Mouse (Mus musculus) hindbrain, embryonic 10.5 days (tissue): ENCODE results near the gene Nupr1. TPM values are rescaled to one million over a fixed set of nuclear protein-coding genes. Genes with fewer than 3 reads are reported as not detected.

Experiments
- DNase-seq: peaks from one replicate; pipeline ENCODE4 v3.0.0-alpha.2; 2017; ENCODE audit warnings: low spot score
- H3K27ac ChIP-seq: fragments of 300-500 bp; sonication (generic); 2 replicates; pipeline ENCODE4 v1.5.1; 2016; ENCODE audit warnings: mild to moderate bottlenecking, moderate library complexity
- H3K27me3 ChIP-seq: fragments of 300-500 bp; sonication (generic); 2 replicates; pipeline ENCODE4 v1.6.1; 2016; ENCODE audit warnings: mild to moderate bottlenecking; ENCODE audit not compliant: poor library complexity, insufficient read depth, severe bottlenecking
- H3K36me3 ChIP-seq: fragments of 300-500 bp; sonication (generic); 2 replicates; pipeline ENCODE4 v1.6.1; 2016; ENCODE audit warnings: mild to moderate bottlenecking, moderate library complexity
- H3K4me1 ChIP-seq: fragments of 300-500 bp; sonication (generic); replicated peaks from 2 replicates; pipeline ENCODE4 v1.6.1; 2016; ENCODE audit warnings: mild to moderate bottlenecking
- H3K4me3 ChIP-seq: fragments of 300-500 bp; sonication (generic); 2 replicates; pipeline ENCODE4 v1.5.1; 2016; ENCODE audit warnings: mild to moderate bottlenecking, moderate library complexity
- H3K9me3 ChIP-seq: fragments of 300-500 bp; sonication (generic); 2 replicates; pipeline ENCODE4 v1.6.1; 2016; ENCODE audit warnings: mild to moderate bottlenecking, moderate library complexity
- WGBS: fragments of 180-500 bp; shearing (Covaris S2); methylation state at CpG from one replicate; pipeline ENCODE4 v1.1.7; 2016; 5-methylcytosine and 5-hydroxymethylcytosine counted together
- polyA plus RNA-seq: library from polyadenylated mRNA; unstranded; fragments of >200 nt; fragmentation: Nextera tagmentation; extraction: Ambion mirVana; gene quantifications from 2 replicates; pipeline ENCODE4 v1.2.1, GENCODE M21; 2016

Gene Nupr1
- polyA plus RNA-seq, 1 experiment from 2014 or later, result 2.7 TPM

DNA sequence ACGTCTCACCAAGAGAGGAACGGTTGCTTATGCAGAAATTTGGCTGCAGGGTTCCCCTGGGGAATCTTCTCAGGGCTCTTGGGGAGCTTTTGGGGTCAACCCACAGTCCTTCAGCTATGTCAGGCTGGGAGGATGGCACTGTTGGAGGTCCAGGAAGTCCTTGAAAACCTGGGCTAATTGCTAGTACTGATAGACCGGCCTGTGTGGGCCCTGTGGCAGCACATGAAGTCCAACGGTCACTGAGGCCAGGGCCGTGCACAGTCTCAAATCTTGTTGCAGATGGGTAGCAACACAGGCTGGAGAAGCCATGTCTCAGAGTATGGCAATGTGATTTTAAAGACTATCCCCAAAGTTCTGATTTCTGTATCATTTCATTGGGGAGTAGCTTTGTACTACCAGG, 22.9 kb downstream of the Nupr1 start:
- Histone ChIP-seq H3K4me3 (no peak overlapping the region), H3K36me3 (no peaks in the 10 kb centered on the region), H3K27me3 (no peaks in the 10 kb centered on the region), H3K27ac (no peak overlapping the region), H3K4me1 (no peaks in the 10 kb centered on the region), H3K9me3 (no peaks in the 10 kb centered on the region)
- no peak for DNase-seq
- WGBS, result 84% methylated on average over 5 of the region's 5 CpGs

DNA sequence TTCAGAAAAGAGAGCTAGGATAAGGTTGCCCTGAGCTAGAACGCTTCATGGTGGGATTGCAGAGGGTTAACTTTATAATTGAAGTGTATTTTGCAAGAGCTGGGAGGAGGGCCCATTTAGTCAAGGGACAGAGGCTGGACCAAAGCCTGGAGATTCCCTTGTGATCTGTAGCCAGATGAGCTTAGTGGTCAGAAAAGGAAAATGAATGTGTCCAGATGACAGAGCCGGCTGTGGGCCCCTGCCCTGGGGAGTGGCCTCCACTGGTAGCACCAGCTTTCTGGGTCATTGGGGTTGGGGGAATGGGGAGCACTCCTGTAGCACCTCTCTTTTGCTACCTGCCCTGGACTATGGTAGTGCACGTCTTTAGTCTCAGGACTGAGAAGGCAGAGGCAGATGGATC, 23.6 kb downstream of the Nupr1 start:
- Histone ChIP-seq H3K36me3 (no peaks in the 10 kb centered on the region), H3K4me3 (no peak overlapping the region), H3K9me3 (no peaks in the 10 kb centered on the region), H3K27ac (no peak overlapping the region), H3K4me1 (no peaks in the 10 kb centered on the region), H3K27me3 (no peaks in the 10 kb centered on the region)
- DNase-seq, result no peak
- WGBS, result 84% methylated on average over 3 of the region's 3 CpGs

DNA sequence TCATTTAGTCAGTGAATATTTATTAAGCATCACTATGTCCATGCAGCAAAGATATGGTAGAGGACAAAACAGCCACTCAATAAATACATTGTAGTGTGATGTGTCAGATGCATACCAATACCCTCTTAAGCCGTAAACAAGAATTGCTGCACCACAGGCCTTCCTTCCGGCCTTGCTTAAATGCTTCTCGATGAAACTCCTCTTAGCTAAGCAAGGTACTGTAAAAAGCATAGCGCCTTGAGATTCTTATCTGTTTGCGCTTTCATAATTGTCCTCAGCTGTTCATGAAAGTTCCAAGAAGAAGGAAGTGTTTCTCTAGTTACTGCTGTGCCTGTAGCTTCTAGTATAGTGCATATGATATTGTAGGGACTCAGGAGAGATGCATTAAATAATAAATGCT, 24.1 kb downstream of the Nupr1 start:
- H3K36me3 ChIP-seq, result no peaks in the 10 kb centered on the region
- H3K4me3 ChIP-seq, result no peak overlapping the region
- peaks cover 2% of the 10 kb centered on the region for H3K4me1 ChIP-seq
- WGBS, result 92% methylated on average over 5 of the region's 5 CpGs
- H3K9me3 ChIP-seq, result no peaks in the 10 kb centered on the region
- no peak for DNase-seq
- no peak overlapping the region for H3K27ac ChIP-seq
- H3K27me3 ChIP-seq, result no peaks in the 10 kb centered on the region

DNA sequence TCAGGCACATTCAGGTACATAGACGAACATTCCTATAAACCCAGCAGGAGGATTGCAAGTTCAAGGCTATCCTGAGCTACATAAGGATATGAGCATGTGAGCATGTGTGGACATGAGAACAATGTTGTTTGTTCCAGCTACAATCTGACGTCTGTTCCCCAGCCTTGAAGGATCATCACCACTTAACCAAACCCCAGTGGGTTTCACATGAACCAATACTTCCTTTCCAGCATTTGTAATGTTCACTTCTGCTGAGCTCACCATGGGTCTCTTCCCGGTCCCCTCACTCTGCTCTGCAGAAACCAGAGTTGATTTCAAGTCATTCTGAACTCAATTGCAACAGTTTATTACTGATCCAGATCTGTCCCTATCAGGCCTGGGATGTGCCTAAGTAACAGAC, 28.0 kb downstream of the Nupr1 start:
- WGBS, result 87% methylated on average over 3 of the region's 3 CpGs

DNA sequence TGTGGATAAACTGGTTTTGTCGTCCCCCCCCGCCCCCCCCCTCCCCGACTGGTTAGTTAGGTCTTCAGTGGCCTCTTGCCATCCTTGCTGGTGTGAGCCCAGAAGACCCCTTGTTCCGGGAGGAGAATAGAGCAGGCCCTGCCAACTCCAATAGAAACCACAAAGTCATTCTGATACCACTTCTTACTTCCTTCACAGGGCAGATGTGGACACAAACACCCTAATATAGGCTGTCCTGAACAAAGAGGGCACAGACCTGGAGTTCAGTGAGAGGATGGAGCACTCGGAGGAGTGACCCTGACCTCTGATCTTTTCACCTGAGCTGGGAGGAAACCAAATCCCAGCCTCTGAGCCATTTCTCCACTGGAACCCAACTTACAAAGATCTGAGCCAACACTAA, 28.8 kb downstream of the Nupr1 start:
- Histone ChIP-seq H3K27me3 (no peaks in the 10 kb centered on the region), H3K4me3 (no peak overlapping the region), H3K9me3 (no peaks in the 10 kb centered on the region), H3K27ac (no peak overlapping the region), H3K4me1 (peaks cover 9% of the 10 kb centered on the region), H3K36me3 (no peaks in the 10 kb centered on the region)
- WGBS, result 31% methylated on average over 5 of the region's 5 CpGs
- DNase-seq, result no peak

More for the DNA sequence above, 28.0 kb downstream of the Nupr1 start:
- no peak for DNase-seq
- Histone ChIP-seq H3K27ac (no peak overlapping the region), H3K4me3 (no peak overlapping the region), H3K4me1 (peaks cover 9% of the 10 kb centered on the region), H3K36me3 (no peaks in the 10 kb centered on the region), H3K27me3 (no peaks in the 10 kb centered on the region), H3K9me3 (no peaks in the 10 kb centered on the region)

DNA sequence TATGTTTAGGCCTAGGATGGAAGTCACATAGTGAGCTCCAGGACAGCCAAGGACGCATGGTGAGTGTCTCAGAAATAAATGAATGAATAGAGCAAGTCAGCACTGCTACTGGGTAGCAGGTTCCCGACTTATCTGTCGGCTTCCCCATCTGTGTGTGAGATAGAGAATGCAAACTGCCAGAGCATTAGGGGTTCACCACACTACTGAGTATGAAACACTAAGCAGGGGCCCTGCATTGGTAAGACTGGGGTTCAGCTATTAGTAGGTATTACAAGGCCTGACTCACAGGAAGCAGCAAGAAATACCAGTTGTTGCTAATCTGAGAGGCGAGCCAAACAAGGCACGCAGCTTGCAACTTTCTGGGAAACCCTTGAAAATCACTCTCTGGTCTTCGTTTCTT, 31.7 kb downstream of the Nupr1 start:
- 83% methylated on average over 6 of the region's 6 CpGs for WGBS
- no peaks in the 10 kb centered on the region for H3K9me3 ChIP-seq
- no peak for DNase-seq
- H3K27ac ChIP-seq, result no peak overlapping the region
- H3K36me3 ChIP-seq, result no peaks in the 10 kb centered on the region
- peaks cover 9% of the 10 kb centered on the region for H3K4me1 ChIP-seq
- H3K27me3 ChIP-seq, result no peaks in the 10 kb centered on the region
- no peak overlapping the region for H3K4me3 ChIP-seq

DNA sequence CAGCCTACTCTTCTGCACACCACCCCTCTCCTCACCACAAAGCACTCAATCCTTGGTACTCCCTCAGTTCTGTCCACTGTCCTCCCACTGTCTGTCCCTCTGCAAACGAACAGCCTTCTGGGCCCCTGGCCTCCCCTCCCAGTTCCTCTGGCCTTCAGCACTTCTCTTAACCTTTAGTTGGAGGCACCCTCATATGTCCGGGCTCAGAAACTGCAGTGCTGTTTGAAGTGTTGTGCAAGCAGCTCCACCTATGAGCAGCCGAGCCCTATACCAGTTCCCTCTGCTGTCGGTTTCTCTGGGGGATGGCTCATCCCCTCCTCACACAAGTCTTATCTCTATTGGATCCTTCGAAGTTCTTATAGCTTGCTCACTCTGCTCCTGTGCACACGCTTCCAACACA, 34.2 kb downstream of the Nupr1 start:
- H3K4me1 ChIP-seq, result peaks cover 5% of the 10 kb centered on the region; the same call in 1 of the 2 replicates
- no peaks in the 10 kb centered on the region for H3K9me3 ChIP-seq
- no peak overlapping the region for H3K4me3 ChIP-seq
- peaks cover 3% of the 10 kb centered on the region; the same call in 1 of the 2 replicates for H3K27me3 ChIP-seq
- 69% methylated on average over 6 of the region's 6 CpGs for WGBS
- no peak for DNase-seq
- H3K27ac ChIP-seq, result no peak overlapping the region
- no peaks in the 10 kb centered on the region for H3K36me3 ChIP-seq

DNA sequence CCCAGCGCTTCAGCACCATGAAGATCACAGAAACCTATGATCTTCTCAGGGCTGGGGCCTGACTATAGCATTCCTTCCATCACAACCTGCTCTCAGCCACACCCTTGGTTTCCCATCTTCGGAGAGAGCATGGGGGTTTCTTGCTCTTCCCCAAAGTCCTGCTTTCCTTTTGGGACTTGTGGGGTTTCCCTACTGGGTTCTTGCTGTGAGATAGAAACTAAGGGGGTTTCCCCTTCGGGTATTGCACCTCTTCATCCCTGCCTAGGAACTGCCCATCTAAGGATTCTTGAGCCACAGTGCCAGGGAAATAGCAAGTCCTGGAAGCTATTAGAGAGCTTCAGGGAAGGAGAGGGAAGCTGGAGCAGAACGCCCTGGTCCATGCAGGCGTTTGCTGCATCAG, 34.8 kb downstream of the Nupr1 start:
- 85% methylated on average over 5 of the region's 5 CpGs for WGBS

DNA sequence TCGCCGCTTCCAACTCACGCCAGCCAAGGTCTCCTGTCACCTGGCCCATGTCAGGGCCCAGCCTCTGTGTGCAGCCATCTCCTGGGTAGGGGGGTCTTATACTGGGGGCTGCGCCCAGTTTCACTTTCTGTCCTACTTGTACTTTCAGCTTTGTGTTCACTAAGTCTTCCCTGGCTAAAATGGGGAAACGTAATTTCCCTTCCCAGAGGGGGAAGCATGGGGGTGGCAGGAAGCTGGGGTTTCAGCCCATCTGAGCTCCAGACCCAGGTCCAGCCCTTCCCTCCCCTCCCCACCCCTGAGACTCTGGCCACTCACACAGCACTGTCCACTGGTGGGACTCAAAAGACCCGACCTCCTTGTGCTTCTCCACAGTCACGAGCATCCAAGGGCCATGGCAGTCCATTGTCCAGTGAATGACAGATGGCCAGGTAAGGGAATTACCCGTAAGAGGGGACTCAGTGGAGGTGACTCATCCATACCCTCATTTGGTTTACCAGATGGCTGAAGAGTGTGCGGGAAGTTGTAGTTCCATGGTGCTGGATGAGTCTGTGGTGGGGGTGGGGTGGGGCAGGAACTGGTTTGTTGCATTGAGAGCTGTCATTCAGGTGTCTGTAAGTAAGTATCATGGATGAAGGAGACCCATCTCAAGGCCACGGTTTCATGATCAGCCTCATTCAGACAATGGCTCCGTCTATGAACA, 35.6 kb downstream of the Nupr1 start, which contains the start of gene Il27:
Il27 (minus strand) TSS at position 80 of the 700 bp plus-strand sequence.
- 79% methylated on average over 11 of the region's 11 CpGs for WGBS
- no peak within 1 kb of the TSS for H3K27ac ChIP-seq
- peaks cover 3% of the 10 kb centered on the region; the same call in 1 of the 2 replicates for H3K27me3 ChIP-seq
- H3K4me3 ChIP-seq, result no peak within 1 kb of the TSS
- H3K36me3 ChIP-seq, result no peaks in the 10 kb centered on the region
- no peaks in the 10 kb centered on the region for H3K9me3 ChIP-seq
- no peaks in the 10 kb centered on the region for H3K4me1 ChIP-seq
- DNase-seq, result no peak

More for the DNA sequence above, 34.8 kb downstream of the Nupr1 start:
- no peaks in the 10 kb centered on the region for H3K36me3 ChIP-seq
- DNase-seq, result no peak
- no peaks in the 10 kb centered on the region for H3K4me1 ChIP-seq
- peaks cover 3% of the 10 kb centered on the region; the same call in 1 of the 2 replicates for H3K27me3 ChIP-seq
- no peaks in the 10 kb centered on the region for H3K9me3 ChIP-seq
- no peak overlapping the region for H3K27ac ChIP-seq
- no peak overlapping the region for H3K4me3 ChIP-seq

DNA sequence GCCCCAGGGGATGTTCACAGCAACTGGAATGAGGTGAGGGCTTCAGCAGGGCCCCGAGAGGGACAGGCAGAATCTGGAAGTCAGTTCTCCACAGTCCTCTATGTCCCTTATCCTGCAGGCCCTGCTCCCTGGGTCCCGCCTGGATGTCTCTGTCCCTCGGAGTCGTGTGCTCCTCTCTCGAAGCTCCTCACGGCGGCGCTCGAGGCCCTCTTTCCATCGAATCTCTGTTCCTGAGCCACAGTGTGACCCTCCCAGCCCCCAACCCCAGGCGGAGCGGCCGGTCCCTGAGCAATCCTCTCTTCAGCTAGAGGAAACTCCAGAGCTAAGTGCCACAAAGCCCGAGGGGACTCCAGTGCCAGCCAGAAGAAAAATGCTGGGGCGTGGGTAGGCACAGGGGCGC, 42.9 kb downstream of the Nupr1 start:
- Histone ChIP-seq H3K4me1 (peaks cover 26% of the 10 kb centered on the region), H3K36me3 (no peaks in the 10 kb centered on the region), H3K4me3 (peak overlapping the region; percentile 35), H3K27ac (peak overlapping the region; percentile 77), H3K27me3 (peaks cover 44% of the 10 kb centered on the region), H3K9me3 (no peaks in the 10 kb centered on the region)
- 3% methylated on average over 16 of the region's 16 CpGs for WGBS
- peak; percentile 78 for DNase-seq

DNA sequence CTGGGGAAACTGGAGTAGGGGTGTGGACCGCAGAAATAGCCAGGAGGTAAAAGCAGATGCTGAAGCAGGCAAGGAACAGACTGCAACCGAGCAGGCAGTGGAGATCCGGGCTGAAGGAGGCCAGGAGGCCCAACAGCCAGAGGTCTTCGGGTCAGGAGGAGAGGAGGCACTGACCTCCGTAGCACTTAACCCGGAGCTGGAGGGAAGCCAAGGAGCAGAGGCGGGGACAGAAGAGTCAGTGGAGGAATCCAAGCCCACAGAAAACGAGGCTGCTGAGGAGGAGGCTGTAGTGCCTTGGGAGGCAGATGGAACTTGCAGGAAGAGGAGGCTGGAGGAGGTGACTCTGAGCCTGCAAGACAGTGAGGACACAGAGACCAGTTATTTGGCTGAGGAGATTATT, 43.8 kb downstream of the Nupr1 start:
- Histone ChIP-seq H3K4me3 (no peak overlapping the region), H3K27me3 (peaks cover 42% of the 10 kb centered on the region), H3K4me1 (peaks cover 35% of the 10 kb centered on the region), H3K27ac (peak overlapping the region; percentile 35; the same call in 1 of the 2 replicates), H3K9me3 (no peaks in the 10 kb centered on the region), H3K36me3 (no peaks in the 10 kb centered on the region)
- 68% methylated on average over 8 of the region's 8 CpGs for WGBS
- no peak for DNase-seq

DNA sequence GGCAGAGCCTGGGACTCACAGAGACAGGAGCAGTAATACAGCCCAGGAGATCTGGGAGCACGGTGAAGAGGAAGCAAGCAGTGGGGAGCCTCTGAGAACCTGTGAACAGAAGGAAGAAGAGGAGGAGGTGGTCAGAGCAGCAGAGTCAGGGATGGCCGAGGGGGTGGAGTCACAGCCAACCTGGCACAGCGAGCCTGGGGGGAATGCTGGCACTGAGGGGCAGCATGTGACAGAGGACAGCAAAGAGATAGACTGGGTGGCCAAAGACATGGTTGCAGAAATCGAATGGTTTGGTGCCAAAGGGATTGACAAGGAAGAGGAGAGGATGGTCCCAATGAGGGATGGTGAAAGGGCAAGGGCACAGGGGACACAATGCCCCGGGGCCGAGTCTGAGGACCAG, 44.9 kb downstream of the Nupr1 start, which contains the start of gene Cln3:
Cln3 (minus strand) TSS at position 101 of the 400 bp plus-strand sequence.
- peaks cover 37% of the 10 kb centered on the region for H3K4me1 ChIP-seq
- DNase-seq, result no peak
- H3K36me3 ChIP-seq, result peaks cover 8% of the 10 kb centered on the region
- H3K9me3 ChIP-seq, result no peaks in the 10 kb centered on the region
- WGBS, result 74% methylated on average over 6 of the region's 6 CpGs
- H3K27me3 ChIP-seq, result peaks cover 42% of the 10 kb centered on the region
- H3K4me3 ChIP-seq, result no peak within 1 kb of the TSS
- no peak within 1 kb of the TSS for H3K27ac ChIP-seq

DNA sequence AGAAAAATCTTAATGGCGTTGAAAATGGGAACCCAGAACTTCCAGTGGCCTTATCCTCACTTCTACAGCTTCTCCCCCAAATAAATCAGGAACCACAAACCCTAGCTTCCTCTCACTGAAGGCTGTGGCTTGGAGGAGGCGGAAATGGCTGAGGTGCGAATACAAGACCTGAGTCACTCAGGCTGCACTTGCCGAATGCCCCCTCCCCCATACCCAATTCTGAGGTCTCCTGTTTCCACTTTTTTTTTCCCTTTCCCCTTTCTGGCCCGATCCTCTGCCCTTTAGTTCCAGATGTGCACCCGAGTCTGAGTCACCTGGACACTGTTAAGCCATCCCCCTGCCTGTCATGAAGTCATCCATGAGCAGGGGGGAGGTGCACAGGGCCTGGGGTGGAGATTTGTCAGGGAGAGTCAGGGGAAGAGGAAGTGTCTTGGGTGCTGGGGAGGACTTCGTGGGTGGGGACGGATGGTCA, 46.1 kb downstream of the Nupr1 start, which contains the start of gene Apobr:
Apobr (plus strand) TSS at position 437 of the 472 bp plus-strand sequence.
- whole genome bisulfite sequencing, result 82% methylated on average over 8 of the region's 8 CpGs
- no peak for DNase-seq
- H3K27me3 ChIP-seq, result peaks cover 42% of the 10 kb centered on the region
- H3K9me3 ChIP-seq, result no peaks in the 10 kb centered on the region
- H3K4me3 ChIP-seq, result peak within 1 kb of the TSS; percentile 73
- peaks cover 37% of the 10 kb centered on the region for H3K4me1 ChIP-seq
- H3K36me3 ChIP-seq, result peaks cover 18% of the 10 kb centered on the region
- H3K27ac ChIP-seq, result peak within 1 kb of the TSS; percentile 93
